Mouse (Mus musculus): ENCODE results near the gene Akap7. TPM values are rescaled to one million over a fixed set of nuclear protein-coding genes. Genes with fewer than 3 reads are reported as not detected.

Gene Akap7
- polyA plus RNA-seq, 1 experiment, result 140 TPM

Other genes with a start within 250 kb of the Akap7 start
- 148 and 170 TPM in 2 replicates for gene Epb41l2, start 51.9 kb upstream of the Akap7 start, polyA plus RNA-seq (2012; ENCODE audit: insufficient read depth, insufficient read length, missing spikeins)
- gene Smlr1, start 228.4 kb upstream of the Akap7 start, polyA plus RNA-seq (2012; ENCODE audit: insufficient read depth, insufficient read length, missing spikeins), result not detected in 2 replicates

All from brown adipose tissue, adult 24 weeks (tissue).